ENCODE assay signal across 21 mouse cellular contexts in genomic region chr12:76934438-76934837, GRCm38 (mm10). TPM values are rescaled to one million over a fixed set of nuclear protein-coding genes. Genes with fewer than 3 reads are reported as not detected.
DNase-seq lines count a peak whose midpoint lies in the region; ATAC-seq and TF ChIP-seq lines count a peak whose summit lies in the region.
"Had no signal": no experiment of that assay in that cellular context is flagged by ENCODE, and none has a peak within 500 bp of the region (broad histone marks: within the 10 kb centered on the region; RNA-seq: fewer than 3 reads in every experiment).

No protein-coding gene starts in this region.

- no peaks in the 10 kb centered on the region for H3K9me3 ChIP-seq in liver, embryonic 13.5 days (replicated peaks)
- no peaks in the 10 kb centered on the region for H3K9me3 ChIP-seq in liver, postnatal 0 days (ENCODE audit: low read length)
- H3K9me3 ChIP-seq: embryonic facial prominence, embryonic 13.5 days; embryonic facial prominence, embryonic 15.5 days; forebrain, embryonic 13.5 days; forebrain, embryonic 15.5 days had no signal

- H3K27me3 ChIP-seq in liver, embryonic 13.5 days = no peaks in the 10 kb centered on the region
- H3K27me3 ChIP-seq in liver, postnatal 0 days (ENCODE audit: insufficient read depth, low read length) = no peaks in the 10 kb centered on the region
- H3K27me3 ChIP-seq: embryonic facial prominence, embryonic 13.5 days; embryonic facial prominence, embryonic 15.5 days; forebrain, embryonic 13.5 days; forebrain, embryonic 15.5 days had no signal

- H3K4me3 ChIP-seq in liver, embryonic 13.5 days (replicated peaks) = no peak overlapping the region
- no peak overlapping the region for H3K4me3 ChIP-seq in liver, postnatal 0 days (ENCODE audit: low read depth, low read length)
- H3K4me3 ChIP-seq: embryonic facial prominence, embryonic 13.5 days; embryonic facial prominence, embryonic 15.5 days; erythroblast, embryonic 14.5 days; forebrain, embryonic 13.5 days; forebrain, embryonic 15.5 days had no signal

- TF ChIP-seq EP300 in liver, postnatal 0 days (IDR thresholded peaks at IDR 0.05; ENCODE audit: low read depth) = no peak

- DNase-seq in liver, embryonic 13.5 days = no peak
- no peak for DNase-seq in liver, postnatal 0 days
- DNase-seq in gonadal fat pad, adult 2 months (ENCODE audit: low read depth) = peak; percentile 93
- DNase-seq in right cerebral cortex, postnatal 36 days (ENCODE audit: low spot score in 2 of 2) = no peak
- no peak for DNase-seq in heart, adult 8-10 months (ENCODE audit: low spot score)
- DNase-seq: adrenal gland, adult 2 months; adrenal gland, postnatal 10 days; adrenal gland, postnatal 25 days; cerebellum, adult 11 months; cerebellum, adult 18-20 months; cerebellum, adult 8-10 months; cerebellum, adult 9-11 months; cerebellum, postnatal 14 days; cerebellum, postnatal 36 days; embryo, embryonic 11 days; forebrain, postnatal 0 days had no signal

- H3K27ac ChIP-seq in liver, embryonic 13.5 days = peak overlapping the region; percentile 30
- H3K27ac ChIP-seq in liver, postnatal 0 days (ENCODE audit: low read depth) = no peak overlapping the region; the same call in 1 of the 2 replicates
- H3K27ac ChIP-seq: embryonic facial prominence, embryonic 13.5 days; embryonic facial prominence, embryonic 15.5 days; forebrain, embryonic 13.5 days; forebrain, embryonic 15.5 days had no signal

- ATAC-seq in liver, embryonic 13.5 days (ENCODE audit: low read depth) = no peak
- no peak for ATAC-seq in liver, postnatal 0 days
- ATAC-seq: forebrain, embryonic 13.5 days; forebrain, embryonic 15.5 days; forebrain, postnatal 0 days had no signal

- WGBS in liver, embryonic 13.5 days (ENCODE audit: insufficient replicate concordance) = 82% methylated on average over 3 of the region's 3 CpGs
- WGBS in liver, postnatal 0 days (ENCODE audit: insufficient replicate concordance) = 76% methylated on average over 3 of the region's 3 CpGs

- H3K4me1 ChIP-seq in liver, embryonic 13.5 days (replicated peaks) = peaks cover 33% of the 10 kb centered on the region
- peaks cover 7% of the 10 kb centered on the region for H3K4me1 ChIP-seq in liver, postnatal 0 days (ENCODE audit: insufficient read depth)
- H3K4me1 ChIP-seq: embryonic facial prominence, embryonic 13.5 days; embryonic facial prominence, embryonic 15.5 days; forebrain, embryonic 13.5 days; forebrain, embryonic 15.5 days had no signal

- no peak for TF ChIP-seq CTCF in liver, postnatal 0 days (IDR thresholded peaks at IDR 0.05; ENCODE audit: low read depth)

- H3K9ac ChIP-seq in liver, embryonic 13.5 days = no peak overlapping the region
- H3K9ac ChIP-seq in liver, postnatal 0 days (replicated peaks) = no peak overlapping the region
- H3K9ac ChIP-seq: embryonic facial prominence, embryonic 13.5 days; embryonic facial prominence, embryonic 15.5 days; forebrain, embryonic 13.5 days; forebrain, embryonic 15.5 days; forebrain, postnatal 0 days had no signal

- peaks cover 72% of the 10 kb centered on the region for H3K36me3 ChIP-seq in liver, embryonic 13.5 days
- peaks cover 49% of the 10 kb centered on the region for H3K36me3 ChIP-seq in liver, postnatal 0 days (replicated peaks; ENCODE audit: insufficient read depth, low read length)

- H3K4me2 ChIP-seq in liver, embryonic 13.5 days = no peak overlapping the region
- H3K4me2 ChIP-seq in liver, postnatal 0 days (ENCODE audit: low read depth, low read length) = no peak overlapping the region
- H3K4me2 ChIP-seq: embryonic facial prominence, embryonic 13.5 days; embryonic facial prominence, embryonic 15.5 days; forebrain, embryonic 13.5 days; forebrain, embryonic 15.5 days had no signal

RNA-seq across cellular contexts. Expression of gene Max, which starts 27.6 kb away (rescaled TPM):
- polyA plus RNA-seq in liver, embryonic 13.5 days (2015; fragmentation: Nextera tagmentation; extraction: Ambion mirVana) = 9.1 and 10.3 TPM in 2 replicates
- 6.3 and 7.1 TPM in 2 replicates for polyA plus RNA-seq in liver, postnatal 0 days (2015; fragmentation: Nextera tagmentation; extraction: Ambion mirVana)
- 27.4 and 36.9 TPM in 2 replicates for polyA plus RNA-seq in gonadal fat pad, adult 2 months (2012; rRNA removed)
- total RNA-seq in heart, adult 8-10 months (2022) = 10 to 100 TPM; 59.2 to 86.0 (median 63.7) TPM
